Mouse (Mus musculus) myocyte (in vitro differentiated cells): ENCODE data around the gene Sh3gl2.

Experiments used
- CEBPB ChIP-seq: IDR thresholded peaks from 2 replicates; pipeline ENCODE4 v1.6.1; 2011; ENCODE audit warnings: mild to moderate bottlenecking, moderate library complexity; ENCODE audit not compliant: poor library complexity, insufficient read depth, severe bottlenecking
- MAX ChIP-seq: IDR thresholded peaks from one replicate; pipeline ENCODE4 v1.6.1; 2011; ENCODE audit warnings: low read depth, mild to moderate bottlenecking, control low read depth
- POLR2A ChIP-seq: IDR thresholded peaks from one replicate; pipeline ENCODE4 v1.6.1; 2011; ENCODE audit warnings: low read depth, mild to moderate bottlenecking, control low read depth, moderate library complexity; ENCODE audit not compliant: insufficient read length
- POLR2AphosphoS2 ChIP-seq: IDR thresholded peaks from one replicate; pipeline ENCODE4 v1.6.1; 2011; ENCODE audit warnings: low read depth, control low read depth; ENCODE audit not compliant: insufficient read length
- USF1 ChIP-seq: IDR thresholded peaks from one replicate; pipeline ENCODE4 v1.6.1; 2011; ENCODE audit warnings: low read depth, mild to moderate bottlenecking, control low read depth, moderate library complexity

DNA sequence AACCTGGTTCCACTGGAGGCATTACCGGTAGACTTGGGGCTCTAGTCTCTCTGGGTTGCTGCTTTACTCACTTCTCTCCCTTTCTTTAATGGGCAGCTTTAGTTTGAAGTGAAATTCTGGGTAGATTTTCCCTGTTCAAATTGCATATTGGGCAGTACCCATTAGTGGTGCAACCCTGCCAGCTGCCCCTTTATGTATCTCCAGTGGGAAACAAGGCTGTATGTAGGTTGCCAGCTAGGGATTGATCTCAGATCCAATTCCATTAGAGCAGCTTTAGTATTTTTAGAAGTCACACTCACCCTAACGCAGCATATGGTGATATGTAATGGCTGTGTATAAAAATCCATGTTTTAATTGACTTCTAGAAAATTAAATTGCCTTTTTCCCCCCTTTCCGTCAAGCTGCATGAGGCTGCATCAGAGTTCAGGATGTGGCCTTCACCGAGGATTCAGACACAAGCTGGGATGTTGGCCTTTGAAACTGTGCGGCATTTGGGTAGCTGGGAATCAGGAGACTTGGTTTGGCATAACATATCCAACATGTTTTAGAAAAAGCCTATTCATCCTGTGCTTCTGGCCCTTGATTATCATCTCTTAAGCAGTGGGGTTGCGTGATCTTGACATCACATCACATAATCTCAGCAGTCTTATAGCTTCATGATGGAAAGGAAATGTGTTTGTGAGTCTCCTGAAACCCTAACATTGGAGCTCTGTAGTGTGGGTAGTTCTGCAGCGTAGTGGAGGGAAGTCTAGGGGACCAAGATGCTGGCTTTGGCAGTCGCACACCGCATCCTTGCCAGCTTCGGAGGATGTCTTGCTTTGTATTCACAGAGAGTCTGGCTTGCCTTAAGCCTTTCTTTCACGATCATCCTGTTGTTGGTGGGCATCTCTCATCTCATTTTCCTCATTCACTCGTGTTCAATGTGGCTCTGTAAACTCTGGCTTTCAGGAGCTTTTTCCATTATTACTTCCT is 56.0 kb downstream of the Sh3gl2 start:
- TF ChIP-seq MAX (no peak), USF1 (no peak), CEBPB (no peak), POLR2AphosphoS2 (no peak), POLR2A (no peak)
